Mouse (Mus musculus): ENCODE results near the gene Gnpnat1.
"Not testable (repeated sequence)": the region's sequence is repeated elsewhere in the genome, so short reads cannot be mapped to it uniquely, and the experiment has no call there.

Gene Gnpnat1

GRCm38 (mm10) chr14:45404813-45405212 lies at the start of gene Gnpnat1:
Gene Gnpnat1 (minus strand): TSS chr14:45404913.
- DNase-seq (ENCODE audit: low spot score): not testable (repeated sequence)

GRCm38 (mm10) chr14:45453538-45454233 lies 49.0 kb upstream of the Gnpnat1 start:
- peak; percentile 46 for DNase-seq (ENCODE audit: low spot score)

DNA sequence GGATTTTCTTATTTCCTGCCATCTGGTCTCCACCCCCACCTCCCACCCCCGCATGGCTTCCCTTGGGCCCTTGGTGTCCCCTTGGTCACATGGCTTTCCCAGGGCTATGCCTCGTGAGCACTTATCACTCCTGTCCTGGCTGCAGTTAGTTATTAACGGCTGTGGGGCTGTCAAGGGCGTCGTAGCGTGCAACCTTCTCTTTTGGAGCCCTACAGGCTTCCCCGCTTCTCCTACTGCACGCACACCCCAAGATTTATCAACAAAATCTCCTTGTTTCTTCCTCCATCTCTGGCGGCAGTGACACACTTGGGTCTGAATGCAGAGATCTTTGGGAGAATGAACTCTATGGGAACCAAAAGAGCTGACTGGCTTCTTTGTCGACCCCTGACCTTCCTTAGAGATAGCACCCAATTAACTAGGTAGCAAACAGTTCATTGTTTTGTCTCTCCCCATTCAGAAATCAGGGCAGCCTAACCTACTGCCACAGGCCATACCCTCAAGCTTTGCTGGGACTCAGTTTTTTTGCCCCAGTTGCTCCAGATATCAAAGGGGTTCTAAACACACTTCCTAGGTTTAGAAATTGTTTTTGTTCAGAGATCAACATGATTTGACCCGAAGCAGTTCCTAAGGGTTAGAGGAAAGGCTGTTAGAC lies 48.3 kb upstream of the Gnpnat1 start:
- no peak for DNase-seq (ENCODE audit: low spot score)

DNA sequence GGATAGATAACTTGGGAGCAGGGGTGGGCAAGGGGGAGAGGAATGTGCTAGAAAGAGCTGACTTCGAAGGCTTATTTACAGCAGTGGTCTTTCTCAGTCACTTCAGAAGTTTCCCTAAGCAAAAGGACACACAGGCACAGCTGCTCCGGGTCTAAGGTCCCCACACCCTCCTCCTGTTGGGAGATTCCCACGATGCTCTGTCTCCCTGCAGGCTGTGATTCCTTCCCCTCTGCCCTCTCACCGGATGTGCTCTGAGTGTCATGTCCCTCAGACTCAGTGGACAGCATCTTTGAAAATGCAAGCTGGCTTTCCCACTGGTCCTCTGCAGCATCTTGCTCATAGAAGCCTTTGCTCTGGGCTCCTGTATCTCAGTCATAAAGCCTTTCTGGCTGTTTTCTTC lies 47.4 kb upstream of the Gnpnat1 start:
- DNase-seq (ENCODE audit: low spot score): peak; percentile 34

GRCm38 (mm10) chr14:45451090-45451489 lies 46.4 kb upstream of the Gnpnat1 start:
- no peak for DNase-seq (ENCODE audit: low spot score)

- DNase-seq (ENCODE audit: low spot score): no peak
These were observed 42.1 kb upstream of the Gnpnat1 start for GRCm38 (mm10) chr14:45446777-45447176.

- DNase-seq (ENCODE audit: low spot score): no peak
These were observed 40.7 kb upstream of the Gnpnat1 start for GRCm38 (mm10) chr14:45445445-45445844.

GRCm38 (mm10) chr14:45444870-45445269 lies 40.2 kb upstream of the Gnpnat1 start:
- no peak for DNase-seq (ENCODE audit: low spot score)

GRCm38 (mm10) chr14:45442781-45443560 lies 38.3 kb upstream of the Gnpnat1 start:
- DNase-seq (ENCODE audit: low spot score): no peak

GRCm38 (mm10) chr14:45441291-45441690 lies 36.6 kb upstream of the Gnpnat1 start:
- no peak for DNase-seq (ENCODE audit: low spot score)

DNA sequence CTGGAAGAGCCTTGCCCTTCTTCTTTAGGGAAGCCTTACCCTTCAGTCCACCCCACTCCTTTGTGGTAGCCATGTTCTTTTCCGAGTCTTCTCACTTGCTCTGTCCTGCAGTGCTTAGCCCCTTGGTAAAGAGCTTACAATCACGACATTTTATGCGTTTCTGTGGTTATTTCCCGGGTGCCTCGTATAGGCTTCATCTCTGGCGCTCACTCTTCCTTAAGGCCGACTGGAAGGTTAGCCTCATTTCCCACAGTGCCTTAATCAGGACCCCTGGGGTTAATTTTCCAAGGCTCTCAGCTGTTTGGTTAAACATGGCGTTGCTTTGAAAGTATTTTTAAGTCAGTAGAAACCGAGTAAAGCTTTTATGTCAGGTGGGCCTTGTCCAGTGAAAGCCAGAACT lies 34.7 kb upstream of the Gnpnat1 start:
- DNase-seq (ENCODE audit: low spot score): no peak

DNA sequence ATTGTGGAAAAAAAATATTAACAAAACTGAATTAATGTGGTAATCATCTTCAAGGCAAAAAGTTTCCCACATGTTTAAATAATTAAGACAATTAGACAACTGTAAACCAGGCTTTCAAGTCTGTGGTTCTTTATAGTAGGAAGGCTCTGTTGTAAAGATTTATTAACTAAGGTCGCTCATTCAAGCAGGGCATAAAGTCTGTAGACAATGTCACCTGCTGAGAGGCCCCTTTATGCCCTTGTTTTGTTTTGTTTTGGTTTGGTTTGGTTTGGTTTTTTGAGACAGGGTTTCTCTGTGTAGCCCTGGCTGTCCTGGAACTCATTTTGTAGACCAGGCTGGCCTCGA lies 34.2 kb upstream of the Gnpnat1 start:
- no peak for DNase-seq (ENCODE audit: low spot score)

GRCm38 (mm10) chr14:45438250-45438930 lies 33.7 kb upstream of the Gnpnat1 start:
- no peak for DNase-seq (ENCODE audit: low spot score)

- DNase-seq (ENCODE audit: low spot score): no peak
These were observed 29.5 kb upstream of the Gnpnat1 start for GRCm38 (mm10) chr14:45434220-45434619.

GRCm38 (mm10) chr14:45432003-45432402 lies 27.3 kb upstream of the Gnpnat1 start:
- DNase-seq (ENCODE audit: low spot score): no peak

DNA sequence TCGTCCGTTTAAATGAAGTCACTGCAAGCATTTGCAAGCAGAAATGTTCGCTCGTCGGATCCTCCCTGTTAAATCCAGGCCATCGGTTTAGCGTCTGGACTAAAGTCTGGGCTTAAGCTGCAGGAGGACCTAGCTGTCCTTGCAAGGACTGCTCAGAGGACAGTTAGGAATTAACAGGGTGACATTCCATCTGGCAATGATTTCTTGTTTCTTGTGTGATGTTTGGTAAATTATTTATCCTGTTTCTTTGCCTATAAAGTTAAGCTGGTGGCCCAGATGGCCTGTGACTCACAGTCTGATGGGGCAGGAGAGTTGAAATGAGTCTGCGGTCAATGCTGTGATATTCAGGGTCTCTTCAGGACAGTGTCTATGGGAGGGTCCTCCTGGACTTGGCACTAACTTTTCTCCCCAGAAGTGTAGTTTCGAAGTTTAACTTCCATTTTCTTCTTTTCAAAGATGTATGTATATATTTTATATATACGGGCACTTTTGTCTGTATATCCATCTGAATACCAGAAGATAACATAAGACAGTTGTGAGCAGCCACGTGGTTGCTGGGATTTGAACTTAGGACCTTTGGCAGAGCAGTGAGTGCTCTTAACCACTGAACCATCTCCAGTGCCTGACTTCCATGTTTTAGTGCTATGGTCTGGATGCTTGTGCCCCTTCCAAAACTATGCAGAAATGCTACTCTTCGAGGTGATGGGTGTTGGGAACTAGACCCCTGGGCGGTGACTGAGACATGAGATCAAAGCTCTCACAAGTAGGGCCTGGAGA lies 25.5 kb upstream of the Gnpnat1 start:
- DNase-seq (ENCODE audit: low spot score): no peak

- peak; percentile 53 for DNase-seq (ENCODE audit: low spot score)
These were observed 18.5 kb upstream of the Gnpnat1 start for GRCm38 (mm10) chr14:45423220-45423619.

DNA sequence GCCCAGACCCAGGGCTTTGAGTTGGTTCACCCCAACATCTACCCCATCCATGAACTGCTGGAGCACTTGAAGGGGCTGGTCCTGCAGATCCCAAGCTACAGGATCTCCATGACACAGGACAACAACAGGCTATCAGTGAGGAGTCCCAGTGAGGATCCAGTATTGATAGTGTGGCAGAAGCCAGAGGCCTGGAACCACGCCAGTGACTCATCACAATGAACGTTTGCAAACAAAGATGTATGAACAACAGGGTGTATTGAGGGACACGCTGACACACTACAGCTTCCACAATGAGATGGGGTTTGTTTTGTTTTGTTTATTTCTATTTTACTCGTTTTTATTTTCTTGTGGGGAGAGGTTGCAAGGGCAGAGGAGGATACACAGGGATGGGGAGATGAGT lies 17.7 kb upstream of the Gnpnat1 start:
- DNase-seq (ENCODE audit: low spot score): no peak

GRCm38 (mm10) chr14:45419323-45419722 lies 14.6 kb upstream of the Gnpnat1 start:
- DNase-seq (ENCODE audit: low spot score): no peak

DNA sequence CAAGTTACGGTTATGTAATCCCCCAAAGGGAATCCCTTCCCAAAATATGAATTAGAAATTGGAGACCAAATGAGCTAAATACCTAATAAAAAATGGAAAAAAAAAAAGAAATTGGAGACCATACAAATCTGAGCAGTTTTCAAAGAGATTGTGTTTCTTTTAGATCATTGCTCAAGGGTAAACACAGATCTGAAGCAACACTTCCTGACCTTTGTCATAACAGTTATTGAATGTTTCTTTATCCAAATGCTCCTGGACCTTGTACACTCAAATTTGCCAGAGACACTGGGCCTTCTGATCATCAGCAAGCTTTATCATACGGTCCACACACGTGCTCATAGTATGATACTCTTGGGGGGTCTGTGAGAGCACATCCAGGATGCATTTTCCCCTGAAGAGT lies 13.8 kb upstream of the Gnpnat1 start:
- DNase-seq (ENCODE audit: low spot score): no peak

GRCm38 (mm10) chr14:45416265-45416664 lies 11.6 kb upstream of the Gnpnat1 start:
- no peak for DNase-seq (ENCODE audit: low spot score)

DNA sequence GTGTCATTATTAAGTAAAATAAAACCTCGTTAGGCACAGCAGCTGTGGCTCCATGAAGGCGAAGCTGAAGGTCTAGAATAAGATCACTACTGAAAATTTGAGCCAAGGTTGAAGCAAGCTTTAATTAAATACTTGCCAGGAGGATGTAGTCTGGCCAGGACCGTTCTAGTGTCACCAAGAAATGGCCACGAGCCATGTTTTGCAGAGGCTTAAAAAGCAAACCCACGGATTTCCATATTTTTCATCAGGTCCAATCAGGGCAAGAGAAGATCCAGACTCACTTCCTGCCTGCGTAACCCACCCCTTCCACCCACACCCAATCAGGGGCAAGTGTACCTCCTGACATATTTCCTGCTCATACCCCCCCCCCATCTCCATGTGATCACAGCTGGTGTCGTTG lies 1.1 kb downstream of the Gnpnat1 start:
- DNase-seq (ENCODE audit: low spot score): no peak

All from lung, postnatal 25 days (tissue).